Mouse (Mus musculus) gastrocnemius, postnatal 10 days (tissue): ENCODE measurements around the gene Hvcn1. TPM values are rescaled to one million over a fixed set of nuclear protein-coding genes. Genes with fewer than 3 reads are reported as not detected.

Experiments used
- total RNA-seq, 2 experiments: library from RNA; stranded (reverse); gene quantifications; 2 replicates each; pipeline ENCODE4 v1.2.3; 2021

Hvcn1 gene
- total RNA-seq, 2 experiments from 2014 or later, result 4.0 to 4.3 TPM

Other genes starting within 250 kb of the Hvcn1 start
- 1 to 10 TPM; 1.1 to 1.5 TPM for gene Cux2, start 156.7 kb upstream of the Hvcn1 start, total RNA-seq
- 100 to 1,000 TPM; 526 to 721 TPM for gene Myl2, start 105.9 kb upstream of the Hvcn1 start, total RNA-seq
- not detected for gene Ccdc63, start 66.0 kb upstream of the Hvcn1 start, total RNA-seq
- gene Ppp1cc, start 48.5 kb upstream of the Hvcn1 start, total RNA-seq, result 100 to 1,000 TPM; 144 to 156 TPM
- gene Tctn1, start 57.7 kb downstream of the Hvcn1 start, total RNA-seq, result 1 to 10 TPM; 2.8 to 6.3 TPM
- 10 to 100 TPM; 30.0 to 36.1 TPM for gene Pptc7, start 77.6 kb downstream of the Hvcn1 start, total RNA-seq
- gene Rad9b, start 147.4 kb downstream of the Hvcn1 start, total RNA-seq, result 1 to 10 TPM; 1.8 to 2.0 TPM
- 10 to 100 TPM; 60.3 to 72.5 TPM for gene Vps29, start 147.6 kb downstream of the Hvcn1 start, total RNA-seq
- 10 to 100 TPM; 23.1 to 24.4 TPM for gene Gpn3, start 165.1 kb downstream of the Hvcn1 start, total RNA-seq
- gene Fam216a, start 165.6 kb downstream of the Hvcn1 start, total RNA-seq, result 10 to 100 TPM in 1 of 2 experiments, 1 to 10 TPM in 1; 9.7 to 11.5 TPM
- gene Arpc3, start 185.1 kb downstream of the Hvcn1 start, total RNA-seq, result 10 to 100 TPM; 75.9 to 89.9 TPM
- gene Anapc7, start 214.9 kb downstream of the Hvcn1 start, total RNA-seq, result 10 to 100 TPM; 21.5 to 25.4 TPM